Mouse (Mus musculus): ENCODE data around the gene Mdfi.

Mdfi gene

DNA sequence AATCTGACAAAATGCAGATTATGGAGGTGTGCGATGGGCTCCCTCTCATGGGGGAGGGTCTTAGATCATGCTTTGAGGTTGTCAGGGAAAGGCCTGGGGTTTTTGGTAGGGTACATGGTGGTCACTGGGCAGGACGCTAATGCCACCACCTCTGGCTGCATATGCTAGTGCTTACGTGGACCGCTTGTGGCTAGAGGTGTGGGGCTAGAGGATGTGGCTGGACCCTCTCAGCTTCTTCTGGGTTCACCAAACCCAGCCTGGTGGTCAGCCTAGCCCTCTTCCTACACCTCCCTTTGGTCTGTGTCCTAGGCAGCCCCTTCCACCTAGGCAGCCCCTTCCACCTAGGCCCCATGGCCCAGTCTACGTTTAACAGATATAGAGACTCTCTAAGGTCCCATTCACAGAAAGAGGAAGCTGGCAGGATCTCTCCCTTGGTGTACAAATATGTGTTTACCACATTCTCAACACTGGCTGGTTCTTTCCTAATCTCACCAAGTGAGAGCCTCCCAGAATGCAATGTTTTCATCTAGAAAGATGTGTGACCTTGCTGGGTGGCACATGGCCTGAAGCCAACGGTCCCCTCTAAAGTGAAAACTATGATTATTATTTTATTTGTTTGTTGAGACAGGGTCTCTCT lies 68.0 kb downstream of the Mdfi start:
- WGBS: 90% methylated on average over 6 of the region's 6 CpGs

DNA sequence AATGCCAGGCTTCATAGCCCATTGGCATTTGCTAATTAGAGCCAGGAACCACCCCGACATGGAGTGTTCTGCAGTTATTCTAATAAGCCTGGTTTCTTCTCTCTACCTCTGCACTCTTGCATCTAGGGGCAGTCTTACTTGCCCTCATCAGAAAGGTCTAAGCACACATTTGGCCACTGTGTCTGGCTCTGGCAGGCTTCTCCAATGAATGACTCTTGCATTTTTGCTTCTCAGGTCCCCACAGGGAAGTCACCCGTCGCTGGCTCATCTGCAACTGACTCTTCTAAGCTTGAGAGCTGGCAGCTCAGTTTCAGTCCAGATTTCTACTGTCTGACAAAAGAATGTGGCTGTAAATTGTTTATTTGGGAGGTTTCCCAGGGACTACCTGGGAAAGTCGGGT lies 68.5 kb downstream of the Mdfi start:
- 77% methylated on average over 4 of the region's 4 CpGs for WGBS

Measured in cerebral cortex, adult 2 months (tissue).